Mouse (Mus musculus): ENCODE measurements around the gene Homer1. TPM values are rescaled to one million over a fixed set of nuclear protein-coding genes. Genes with fewer than 3 reads are reported as not detected.

Homer1 gene
- polyA plus RNA-seq (2012; rRNA removed): 3.7 and 4.5 TPM in 2 replicates

GRCm38 (mm10) chr13:93299316-93299715, at the start of gene Homer1:
Gene Homer1, plus strand, starts transcription at chr13:93299635.

Other genes with a start within 250 kb of the Homer1 start
- gene Cmya5, start 154.9 kb upstream of the Homer1 start, polyA plus RNA-seq (2012; rRNA removed): 0.01 and 0.03 TPM in 2 replicates
- gene Tent2, start 107.2 kb upstream of the Homer1 start, polyA plus RNA-seq (2012; rRNA removed): 23.6 and 26.7 TPM in 2 replicates
- 2.9 and 3.2 TPM in 2 replicates for gene Jmy, start 200.2 kb downstream of the Homer1 start, polyA plus RNA-seq (2012; rRNA removed)